Mouse (Mus musculus): ENCODE measurements around the gene Nlrc5.
"Not testable (repeated sequence)": the region's sequence is repeated elsewhere in the genome, so short reads cannot be mapped to it uniquely, and the experiment has no call there.

Gene Nlrc5

GRCm38 (mm10) chr8:94433981-94434466, at the start of gene Nlrc5:
Nlrc5 (plus strand) TSS chr8:94434356.
- no peak for DNase-seq (ENCODE audit: extremely low read depth, low read depth)

GRCm38 (mm10) chr8:94385506-94386213, 48.5 kb upstream of the Nlrc5 start:
- DNase-seq (ENCODE audit: extremely low read depth, low read depth), result no peak

DNA sequence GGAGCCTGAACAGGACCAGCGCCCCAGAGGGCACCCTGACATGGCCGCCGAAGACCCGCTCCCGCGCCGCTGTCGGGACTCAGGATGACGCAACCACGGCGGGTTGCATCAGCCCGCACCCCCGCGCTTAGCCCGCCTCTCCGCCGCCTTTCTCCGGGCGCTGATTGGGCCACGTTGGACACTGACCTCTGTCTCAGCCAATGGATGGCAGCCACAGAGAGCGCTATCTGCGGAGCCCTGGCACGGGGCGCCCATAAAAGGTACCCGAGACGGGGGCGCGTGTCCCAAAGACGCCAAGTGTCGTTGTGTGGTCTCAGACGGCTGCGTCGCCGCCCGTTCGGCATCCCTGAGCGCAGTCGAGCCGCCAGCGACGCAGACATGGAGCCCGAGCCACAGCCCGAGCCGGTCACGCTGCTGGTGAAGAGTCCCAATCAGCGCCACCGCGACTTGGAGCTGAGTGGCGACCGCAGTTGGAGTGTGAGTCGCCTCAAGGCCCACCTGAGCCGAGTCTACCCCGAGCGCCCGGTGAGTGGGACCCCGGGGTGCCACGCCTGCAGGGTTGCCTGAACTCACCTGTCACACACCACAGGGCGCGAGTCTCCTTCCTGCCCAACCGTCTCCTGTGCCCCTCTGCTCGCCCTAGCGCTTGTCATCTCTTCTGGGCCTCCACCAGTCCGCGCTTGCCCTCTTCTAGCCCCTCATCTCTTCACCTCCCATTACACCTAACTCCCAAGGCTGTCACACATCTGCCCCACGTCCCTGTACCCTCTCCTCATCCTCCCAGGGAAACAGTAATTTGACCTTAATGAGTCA, 47.7 kb upstream of the Nlrc5 start, which contains the start of gene Herpud1:
Herpud1 (plus strand) TSS at position 225 of the 813 bp plus-strand sequence.
- peak; percentile 88 for DNase-seq (ENCODE audit: extremely low read depth, low read depth)

- peak; percentile 60 for DNase-seq (ENCODE audit: extremely low read depth, low read depth)
These were observed 47.0 kb upstream of the Nlrc5 start for GRCm38 (mm10) chr8:94387027-94387684.

DNA sequence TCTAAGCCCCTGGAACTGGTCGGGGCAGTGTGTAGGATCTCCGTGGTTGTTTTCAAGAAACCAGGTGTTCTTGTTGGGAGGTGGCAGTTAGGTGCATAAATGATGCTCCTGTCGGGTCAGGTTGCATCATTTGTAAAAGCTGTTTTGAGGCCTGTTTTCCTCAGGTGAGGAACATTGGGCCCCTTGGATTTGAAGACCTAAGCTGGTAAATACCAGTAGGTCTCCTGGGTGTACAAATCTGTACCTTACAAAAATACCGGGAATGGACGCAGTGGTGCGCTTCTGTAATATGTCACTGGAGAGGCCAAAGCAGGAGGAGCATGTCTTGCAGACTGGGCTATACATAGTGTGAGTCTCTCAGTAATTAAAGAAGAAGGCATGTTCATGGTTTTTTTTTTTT, 46.4 kb upstream of the Nlrc5 start:
- no peak for DNase-seq (ENCODE audit: extremely low read depth, low read depth)

DNA sequence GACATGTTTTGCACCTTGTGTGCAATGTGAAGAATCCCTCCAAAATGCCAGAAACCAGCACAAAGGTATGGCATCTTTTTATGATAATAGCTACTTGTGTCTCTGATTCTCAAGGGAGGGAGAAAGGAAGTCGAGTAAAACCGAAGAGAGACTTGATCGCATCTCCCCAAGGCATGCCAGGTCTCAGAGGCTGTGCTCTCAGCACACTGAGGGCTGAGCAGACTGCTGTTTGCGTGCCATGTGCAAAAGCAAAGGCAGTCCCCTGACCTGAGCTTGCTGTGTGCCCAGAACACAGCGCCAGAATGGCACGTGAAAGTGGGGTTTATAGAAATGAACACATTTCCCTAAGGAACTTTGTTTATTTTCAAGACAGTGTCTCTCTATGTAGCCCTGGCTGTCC, 44.6 kb upstream of the Nlrc5 start:
- no peak for DNase-seq (ENCODE audit: extremely low read depth, low read depth)

GRCm38 (mm10) chr8:94390429-94390828, 43.7 kb upstream of the Nlrc5 start:
- DNase-seq (ENCODE audit: extremely low read depth, low read depth), result no peak

- DNase-seq (ENCODE audit: extremely low read depth, low read depth), result no peak
These were observed 43.2 kb upstream of the Nlrc5 start for GRCm38 (mm10) chr8:94390910-94391309.

DNA sequence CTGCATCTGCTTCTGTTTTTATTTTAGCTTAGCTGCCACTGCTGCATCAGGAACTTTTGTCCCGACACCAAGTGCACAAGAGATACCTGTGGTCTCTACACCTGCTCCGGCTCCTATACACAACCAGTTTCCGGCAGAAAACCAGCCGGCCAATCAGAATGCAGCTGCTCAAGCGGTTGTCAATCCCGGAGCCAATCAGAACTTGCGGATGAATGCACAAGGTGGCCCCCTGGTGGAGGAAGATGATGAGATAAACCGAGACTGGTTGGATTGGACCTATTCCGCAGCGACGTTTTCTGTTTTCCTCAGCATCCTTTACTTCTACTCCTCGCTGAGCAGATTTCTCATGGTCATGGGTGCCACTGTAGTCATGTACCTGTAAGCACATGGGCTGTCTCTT, 42.0 kb upstream of the Nlrc5 start:
- DNase-seq (ENCODE audit: extremely low read depth, low read depth), result no peak

DNA sequence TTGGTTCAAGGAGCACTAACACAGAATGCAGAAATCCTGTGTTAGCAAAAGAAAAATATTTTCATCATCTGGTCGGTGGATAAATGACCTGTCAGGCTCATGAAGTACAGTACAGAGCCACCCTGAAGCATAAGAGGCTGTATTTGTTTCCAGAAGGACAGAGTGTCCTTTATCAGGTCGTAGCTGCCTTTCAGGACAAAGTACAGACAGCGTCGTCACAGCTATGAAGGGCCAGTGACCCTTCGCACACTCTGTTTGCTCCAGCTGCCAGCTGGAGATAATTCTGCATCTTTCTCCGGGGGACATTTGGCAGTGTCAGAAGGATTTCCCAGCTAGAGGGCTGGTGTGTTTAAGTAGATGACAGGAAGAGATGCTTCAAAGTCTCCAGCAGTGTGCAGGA, 41.5 kb upstream of the Nlrc5 start:
- no peak for DNase-seq (ENCODE audit: extremely low read depth, low read depth)

GRCm38 (mm10) chr8:94395851-94396540, 38.2 kb upstream of the Nlrc5 start:
- no peak for DNase-seq (ENCODE audit: extremely low read depth, low read depth)

GRCm38 (mm10) chr8:94396964-94397657, 37.0 kb upstream of the Nlrc5 start:
- no peak for DNase-seq (ENCODE audit: extremely low read depth, low read depth)

DNA sequence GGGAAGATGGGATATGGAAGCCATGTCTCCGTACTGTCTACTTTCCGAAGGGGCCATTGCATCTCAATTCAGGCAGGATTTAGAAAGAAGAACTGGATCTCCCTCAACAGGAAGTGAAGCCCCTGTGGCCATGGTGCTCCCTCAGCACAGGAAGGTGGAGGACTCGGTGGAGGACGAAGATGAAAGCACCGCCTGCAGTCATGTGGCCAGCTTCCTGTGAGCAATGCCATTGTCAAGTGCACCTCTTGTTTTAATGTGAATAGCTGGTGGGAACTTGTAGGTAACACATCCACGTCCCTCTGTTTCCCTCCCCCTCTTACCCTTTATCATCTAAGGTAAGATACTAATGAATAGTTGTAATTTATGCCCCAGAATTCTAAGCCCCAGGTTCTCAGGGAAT, 35.6 kb upstream of the Nlrc5 start:
- no peak for DNase-seq (ENCODE audit: extremely low read depth, low read depth)

- no peak for DNase-seq (ENCODE audit: extremely low read depth, low read depth)
These were observed 34.7 kb upstream of the Nlrc5 start for GRCm38 (mm10) chr8:94399361-94399953.

GRCm38 (mm10) chr8:94399957-94400356, 34.2 kb upstream of the Nlrc5 start:
- DNase-seq (ENCODE audit: extremely low read depth, low read depth), result not testable (repeated sequence)

- peak; percentile 59 for DNase-seq (ENCODE audit: extremely low read depth, low read depth)
These were observed 25.6 kb upstream of the Nlrc5 start for GRCm38 (mm10) chr8:94408443-94409080.

DNA sequence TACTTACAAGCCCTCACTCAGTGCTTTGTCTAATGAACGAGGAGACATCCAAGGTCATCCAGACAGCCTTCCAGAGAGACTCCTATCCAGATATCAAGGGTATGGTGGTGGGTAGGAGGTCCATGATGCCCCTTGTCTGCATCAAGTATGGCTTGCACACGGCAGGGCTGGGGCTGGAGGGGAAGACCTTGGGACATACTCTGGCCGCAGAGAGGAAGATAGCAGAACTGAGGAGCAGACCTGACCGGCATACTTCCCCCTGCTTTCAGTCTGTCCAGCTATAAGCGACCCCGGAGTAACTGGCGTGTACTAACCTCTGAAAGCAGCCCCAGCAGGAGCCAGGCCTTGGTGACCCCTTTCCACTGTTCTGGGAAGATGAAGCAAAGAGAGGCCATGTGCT, 24.6 kb upstream of the Nlrc5 start:
- DNase-seq (ENCODE audit: extremely low read depth, low read depth), result no peak

DNA sequence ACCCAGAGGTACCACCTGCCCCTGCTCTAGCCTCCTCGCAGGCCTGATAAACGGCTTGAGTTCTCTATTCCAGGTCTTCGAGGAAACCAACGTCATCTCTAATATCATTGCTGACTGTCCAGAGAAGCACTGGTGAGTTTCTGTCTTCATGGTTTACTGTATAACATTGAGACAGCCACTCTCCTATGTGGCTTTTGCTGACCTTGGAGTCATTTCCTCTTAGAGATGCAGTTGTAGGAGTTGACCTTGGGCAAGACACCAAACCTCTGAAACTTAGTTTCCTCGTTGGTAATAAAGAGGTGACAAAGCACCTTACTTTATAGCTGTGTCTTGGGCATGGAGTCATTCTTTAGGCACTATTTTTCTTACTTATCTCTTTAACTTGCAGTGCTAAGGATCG, 21.6 kb upstream of the Nlrc5 start:
- DNase-seq (ENCODE audit: extremely low read depth, low read depth), result no peak

DNA sequence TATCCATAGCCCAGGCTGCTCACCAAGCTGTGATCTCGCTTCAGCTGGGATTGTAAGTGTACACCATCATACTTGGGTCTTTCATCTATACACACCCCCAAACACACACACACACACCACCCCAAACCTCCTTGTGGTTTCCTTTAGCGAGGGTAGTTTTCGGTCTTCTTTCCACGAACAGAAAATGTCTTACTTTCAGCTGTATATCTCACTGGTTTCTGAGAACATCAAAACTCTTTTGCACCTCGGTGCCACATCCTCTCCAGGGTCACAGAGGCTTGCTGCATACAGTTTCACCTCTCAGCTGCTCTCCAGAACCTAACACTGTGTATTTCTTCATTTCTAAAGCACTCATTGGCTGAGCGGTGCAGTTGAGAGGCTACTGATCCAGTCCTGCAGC, 20.6 kb upstream of the Nlrc5 start:
- no peak for DNase-seq (ENCODE audit: extremely low read depth, low read depth)

- no peak for DNase-seq (ENCODE audit: extremely low read depth, low read depth)
These were observed 18.9 kb upstream of the Nlrc5 start for GRCm38 (mm10) chr8:94415218-94415617.
